ENCODE assay signal across 23 mouse cellular contexts in genomic region chr4:63023465-63023864, GRCm38 (mm10).
"Had no signal": no experiment of that assay in that cellular context is flagged by ENCODE, and none has a peak within 500 bp of the region (broad histone marks: within the 10 kb centered on the region; RNA-seq: fewer than 3 reads in every experiment).

No protein-coding gene starts in this region.

- H3K27ac ChIP-seq: heart, embryonic 13.5 days; heart, embryonic 15.5 days; hindbrain, embryonic 13.5 days; hindbrain, embryonic 15.5 days; hindbrain, postnatal 0 days; kidney, embryonic 15.5 days; kidney, postnatal 0 days; limb, embryonic 13.5 days; limb, embryonic 15.5 days; liver, embryonic 12.5 days; liver, embryonic 14.5 days had no signal

- H3K9me3 ChIP-seq: heart, embryonic 13.5 days; heart, embryonic 15.5 days; hindbrain, embryonic 13.5 days; hindbrain, embryonic 15.5 days; kidney, embryonic 15.5 days; limb, embryonic 13.5 days; limb, embryonic 15.5 days; liver, embryonic 12.5 days had no signal

- H3K4me1 ChIP-seq: liver, embryonic 12.5 days had no signal

- DNase-seq: gastrocnemius, postnatal 14 days; gastrocnemius, postnatal 36 days; heart, adult 18-20 months; kidney, adult 18-20 months; kidney, adult 9 months; kidney, postnatal 14 days; kidney, postnatal 36 days; layer of hippocampus, adult 9-11 months; layer of hippocampus, postnatal 36 days; left cerebral cortex, postnatal 4 days had no signal

- H3K27me3 ChIP-seq: heart, embryonic 13.5 days; heart, embryonic 15.5 days; hindbrain, embryonic 13.5 days; hindbrain, embryonic 15.5 days; kidney, embryonic 15.5 days; limb, embryonic 13.5 days; limb, embryonic 15.5 days; liver, embryonic 12.5 days had no signal

- H3K9ac ChIP-seq: heart, embryonic 13.5 days; heart, embryonic 15.5 days; hindbrain, embryonic 13.5 days; hindbrain, embryonic 15.5 days; kidney, embryonic 15.5 days; limb, embryonic 13.5 days; limb, embryonic 15.5 days; liver, embryonic 12.5 days; liver, embryonic 14.5 days had no signal

- ATAC-seq: hindbrain, postnatal 0 days; intestine, embryonic 16.5 days; liver, embryonic 12.5 days had no signal

- H3K4me3 ChIP-seq: heart, embryonic 13.5 days; heart, embryonic 15.5 days; hindbrain, embryonic 13.5 days; hindbrain, embryonic 15.5 days; kidney, embryonic 15.5 days; limb, embryonic 13.5 days; limb, embryonic 15.5 days; liver, embryonic 12.5 days had no signal

- H3K36me3 ChIP-seq: heart, embryonic 15.5 days; hindbrain, embryonic 15.5 days; limb, embryonic 15.5 days; liver, embryonic 12.5 days had no signal

- H3K4me2 ChIP-seq: heart, embryonic 11.5 days; heart, embryonic 13.5 days; heart, embryonic 15.5 days; hindbrain, embryonic 13.5 days; hindbrain, embryonic 15.5 days; kidney, embryonic 15.5 days; limb, embryonic 13.5 days; limb, embryonic 15.5 days; liver, embryonic 12.5 days had no signal
